Mouse (Mus musculus) stomach, embryonic 16.5 days (tissue): ENCODE data around the gene Xpr1. TPM values are rescaled to one million over a fixed set of nuclear protein-coding genes. Genes with fewer than 3 reads are reported as not detected.
A peak's percentile ranks its signal among the peaks of the same experiment; 100 is the strongest.

Experiments used
- ATAC-seq: fragments of 200-750 bp; cut with Nextera tagmentation; 2 replicates; pipeline ENCODE4 v1.8.0; 2017; ENCODE audit warnings: moderate number of reproducible peaks, moderate TSS enrichment; ENCODE audit not compliant: insufficient read depth, low FRiP score
- H3K27ac ChIP-seq: fragments of 300-500 bp; sonication (generic); 2 replicates; pipeline ENCODE4 v1.5.1; 2014; ENCODE audit warnings: low read length
- H3K27me3 ChIP-seq: fragments of 300-500 bp; sonication (generic); 2 replicates; pipeline ENCODE4 v1.6.1; 2014; ENCODE audit warnings: low read length, control low read depth, mixed read lengths; ENCODE audit not compliant: control insufficient read depth, insufficient read depth
- H3K36me3 ChIP-seq: fragments of 300-500 bp; sonication (generic); 2 replicates; pipeline ENCODE4 v1.6.1; 2014; ENCODE audit warnings: low read length; ENCODE audit not compliant: control insufficient read depth, insufficient read depth
- H3K4me1 ChIP-seq: fragments of 300-500 bp; sonication (generic); 2 replicates; pipeline ENCODE4 v1.6.1; 2014; ENCODE audit warnings: low read length, control low read depth, mixed read lengths; ENCODE audit not compliant: control insufficient read depth, insufficient read depth
- H3K4me2 ChIP-seq: fragments of 300-500 bp; sonication (generic); 2 replicates; pipeline ENCODE4 v1.6.1; 2014; ENCODE audit warnings: low read depth, low read length, mixed read lengths
- H3K4me3 ChIP-seq: fragments of 300-500 bp; sonication (generic); replicated peaks from 2 replicates; pipeline ENCODE4 v1.5.1; 2014; ENCODE audit warnings: mild to moderate bottlenecking, low read length
- H3K9ac ChIP-seq: fragments of 300-500 bp; sonication (generic); 2 replicates; pipeline ENCODE4 v1.6.1; 2014; ENCODE audit warnings: low read length
- H3K9me3 ChIP-seq: fragments of 300-500 bp; sonication (generic); replicated peaks from 2 replicates; pipeline ENCODE4 v1.6.1; 2016; ENCODE audit warnings: low read length, control low read depth; ENCODE audit not compliant: control insufficient read depth
- WGBS: fragments of 180-500 bp; shearing (Covaris S2); extraction: QIAGEN DNeasy Blood & Tissue Kit; methylation state at CpG from one replicate; pipeline ENCODE4 v1.1.7; 2014; 5-methylcytosine and 5-hydroxymethylcytosine counted together
- polyA plus RNA-seq: library from polyadenylated mRNA; unstranded; fragments of >200 nt; fragmentation: Nextera tagmentation; extraction: Ambion mirVana; gene quantifications from 2 replicates; pipeline ENCODE4 v1.2.1, GENCODE M21; 2015

Xpr1 gene
- polyA plus RNA-seq: 6.5 and 7.8 TPM in 2 replicates

DNA sequence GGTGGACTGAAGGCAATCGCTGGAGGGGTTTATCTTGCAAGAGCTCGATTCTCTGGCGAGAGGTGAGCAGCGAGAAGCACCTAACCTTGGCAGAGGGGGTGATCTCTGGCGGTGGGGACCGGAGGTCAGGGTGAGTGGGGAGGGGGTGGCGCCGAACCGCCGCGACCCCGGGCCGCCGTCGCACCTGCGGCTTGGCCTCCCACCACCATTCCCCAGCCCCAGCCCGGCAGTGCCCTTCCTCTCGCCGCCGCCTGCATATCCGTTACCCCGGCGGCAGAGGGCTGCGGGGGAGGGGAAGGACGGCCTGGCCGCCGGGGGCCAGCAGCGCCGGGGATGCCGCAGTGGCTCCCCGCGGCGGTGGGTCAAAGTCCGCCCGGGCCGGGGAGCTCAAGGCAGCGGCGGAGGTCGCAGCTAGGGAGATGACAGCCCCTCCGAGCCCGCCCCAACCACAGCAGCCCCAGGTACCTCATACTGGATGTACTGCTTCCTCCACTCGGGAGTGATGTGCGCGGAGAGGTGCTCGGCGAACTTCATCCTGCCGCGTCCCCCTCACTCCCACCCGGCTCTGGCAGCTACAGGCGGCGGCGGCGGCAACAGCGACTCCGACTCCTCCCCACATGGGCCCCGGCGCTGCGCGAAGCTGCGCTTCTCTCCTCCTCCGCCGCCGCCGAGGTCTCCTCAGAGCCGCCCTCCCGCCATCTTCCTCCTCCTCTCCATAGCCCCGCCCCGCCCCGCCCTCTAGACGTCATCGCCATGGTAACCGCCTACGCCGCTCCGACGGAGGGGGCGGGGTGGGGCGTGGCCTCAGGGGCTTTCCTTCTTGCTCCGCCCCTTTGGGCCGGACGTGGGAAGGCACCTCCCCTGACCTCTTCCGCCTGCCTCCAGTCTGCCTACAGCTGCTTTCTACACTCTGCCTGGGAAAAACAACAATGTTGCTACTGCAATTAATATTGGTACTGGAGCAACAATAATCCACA lies at the start of gene Xpr1:
Gene Xpr1, minus strand, starts transcription at position 715 of the 977 bp plus-strand sequence.
- Histone ChIP-seq H3K4me2 (peak within 1 kb of the TSS; percentile 83), H3K27ac (peak within 1 kb of the TSS; percentile 84), H3K27me3 (no peaks in the 10 kb centered on the region), H3K9me3 (no peaks in the 10 kb centered on the region), H3K36me3 (no peaks in the 10 kb centered on the region), H3K4me3 (peak within 1 kb of the TSS; percentile 96), H3K4me1 (peaks cover 5% of the 10 kb centered on the region; the same call in 1 of the 2 replicates), H3K9ac (peak within 1 kb of the TSS; percentile 83)
- ATAC-seq: peak; percentile 99
- under 1% methylated on average over 74 of the region's 82 CpGs for WGBS

DNA sequence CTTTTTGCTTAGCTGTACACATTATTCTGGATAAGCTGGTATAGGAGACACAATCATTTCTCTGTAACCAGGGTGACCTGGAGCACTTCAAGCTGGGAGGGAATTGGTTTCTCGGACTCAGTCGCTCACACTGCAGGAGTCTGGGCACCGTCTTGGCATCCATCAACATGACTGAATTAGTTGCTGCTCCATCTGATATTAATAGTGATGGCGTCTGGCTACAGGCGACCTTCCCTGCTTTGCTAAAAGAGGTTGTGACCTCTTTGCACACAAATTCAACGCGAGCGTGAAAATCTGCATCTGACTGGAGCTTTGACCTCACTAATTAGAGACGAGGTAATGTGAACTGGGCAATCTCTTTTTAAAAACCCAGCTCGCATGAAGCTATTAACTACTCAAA lies 46.2 kb upstream of the Xpr1 start:
- Histone ChIP-seq H3K4me1 (no peaks in the 10 kb centered on the region), H3K9ac (no peak overlapping the region), H3K4me2 (no peak overlapping the region), H3K27ac (no peak overlapping the region), H3K4me3 (no peak overlapping the region), H3K36me3 (no peaks in the 10 kb centered on the region), H3K9me3 (no peaks in the 10 kb centered on the region), H3K27me3 (no peaks in the 10 kb centered on the region)
- 60% methylated on average over 10 of the region's 10 CpGs for WGBS
- ATAC-seq: no peak

GRCm38 (mm10) chr1:155462582-155462981 lies 45.4 kb upstream of the Xpr1 start:
- WGBS: 64% methylated on average over 5 of the region's 5 CpGs
- H3K27ac ChIP-seq: no peak overlapping the region
- H3K27me3 ChIP-seq: no peaks in the 10 kb centered on the region
- H3K9me3 ChIP-seq: no peaks in the 10 kb centered on the region
- H3K36me3 ChIP-seq: no peaks in the 10 kb centered on the region
- no peak overlapping the region for H3K9ac ChIP-seq
- H3K4me1 ChIP-seq: no peaks in the 10 kb centered on the region
- no peak overlapping the region for H3K4me3 ChIP-seq
- ATAC-seq: no peak
- no peak overlapping the region for H3K4me2 ChIP-seq

DNA sequence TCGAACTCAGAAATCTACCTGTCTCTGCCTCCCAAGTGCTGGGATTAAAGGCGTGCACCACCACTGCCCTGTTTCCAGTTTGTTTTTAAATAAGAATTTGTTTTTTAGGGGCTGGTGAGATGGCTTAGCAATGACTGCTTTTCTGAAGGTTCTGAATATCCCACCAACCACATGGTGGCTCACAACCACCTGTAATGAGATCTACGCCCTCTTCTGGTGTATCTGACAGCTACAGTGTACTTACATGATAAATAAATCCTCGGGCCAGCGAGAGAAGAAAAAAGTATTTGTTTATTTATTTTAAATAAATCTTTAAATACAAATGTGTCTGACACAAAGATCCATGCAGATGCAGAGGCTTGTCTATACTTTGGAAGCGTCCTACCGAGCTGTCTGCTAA lies 40.3 kb upstream of the Xpr1 start:
- Histone ChIP-seq H3K36me3 (no peaks in the 10 kb centered on the region), H3K9me3 (no peaks in the 10 kb centered on the region), H3K27ac (no peak overlapping the region), H3K4me3 (no peak overlapping the region), H3K9ac (no peak overlapping the region), H3K27me3 (no peaks in the 10 kb centered on the region), H3K4me2 (no peak overlapping the region), H3K4me1 (no peaks in the 10 kb centered on the region)
- WGBS: 62% methylated on average over 7 of the region's 7 CpGs
- no peak for ATAC-seq

GRCm38 (mm10) chr1:155453180-155453579 lies 36.0 kb upstream of the Xpr1 start:
- ATAC-seq: no peak
- no peak overlapping the region for H3K27ac ChIP-seq
- 75% methylated on average over 8 of the region's 8 CpGs for WGBS

GRCm38 (mm10) chr1:155448932-155449331 lies 31.7 kb upstream of the Xpr1 start:
- no peak for ATAC-seq
- H3K9me3 ChIP-seq: no peaks in the 10 kb centered on the region
- no peak overlapping the region for H3K4me3 ChIP-seq
- no peaks in the 10 kb centered on the region for H3K4me1 ChIP-seq
- H3K27ac ChIP-seq: no peak overlapping the region
- no peaks in the 10 kb centered on the region for H3K27me3 ChIP-seq
- 63% methylated on average over 2 of the region's 2 CpGs for WGBS
- H3K9ac ChIP-seq: no peak overlapping the region
- H3K36me3 ChIP-seq: no peaks in the 10 kb centered on the region
- H3K4me2 ChIP-seq: no peak overlapping the region

More at GRCm38 (mm10) chr1:155453180-155453579, 36.0 kb upstream of the Xpr1 start:
- Histone ChIP-seq H3K4me1 (no peaks in the 10 kb centered on the region), H3K27me3 (no peaks in the 10 kb centered on the region), H3K36me3 (no peaks in the 10 kb centered on the region), H3K4me2 (no peak overlapping the region), H3K4me3 (no peak overlapping the region), H3K9ac (no peak overlapping the region), H3K9me3 (no peaks in the 10 kb centered on the region)

- Histone ChIP-seq H3K4me3 (no peak overlapping the region), H3K36me3 (no peaks in the 10 kb centered on the region), H3K4me2 (no peak overlapping the region), H3K4me1 (no peaks in the 10 kb centered on the region), H3K27me3 (no peaks in the 10 kb centered on the region), H3K27ac (no peak overlapping the region), H3K9me3 (no peaks in the 10 kb centered on the region), H3K9ac (no peak overlapping the region)
- 65% methylated on average over 6 of the region's 6 CpGs for WGBS
- no peak for ATAC-seq
Measured at GRCm38 (mm10) chr1:155447277-155447676, 30.1 kb upstream of the Xpr1 start.

GRCm38 (mm10) chr1:155443115-155443514 lies 25.9 kb upstream of the Xpr1 start:
- Histone ChIP-seq H3K9ac (no peak overlapping the region), H3K4me3 (no peak overlapping the region), H3K4me1 (no peaks in the 10 kb centered on the region), H3K9me3 (no peaks in the 10 kb centered on the region), H3K27me3 (no peaks in the 10 kb centered on the region), H3K36me3 (no peaks in the 10 kb centered on the region), H3K27ac (no peak overlapping the region), H3K4me2 (no peak overlapping the region)
- ATAC-seq: no peak
- 83% methylated on average over 4 of the region's 4 CpGs for WGBS

DNA sequence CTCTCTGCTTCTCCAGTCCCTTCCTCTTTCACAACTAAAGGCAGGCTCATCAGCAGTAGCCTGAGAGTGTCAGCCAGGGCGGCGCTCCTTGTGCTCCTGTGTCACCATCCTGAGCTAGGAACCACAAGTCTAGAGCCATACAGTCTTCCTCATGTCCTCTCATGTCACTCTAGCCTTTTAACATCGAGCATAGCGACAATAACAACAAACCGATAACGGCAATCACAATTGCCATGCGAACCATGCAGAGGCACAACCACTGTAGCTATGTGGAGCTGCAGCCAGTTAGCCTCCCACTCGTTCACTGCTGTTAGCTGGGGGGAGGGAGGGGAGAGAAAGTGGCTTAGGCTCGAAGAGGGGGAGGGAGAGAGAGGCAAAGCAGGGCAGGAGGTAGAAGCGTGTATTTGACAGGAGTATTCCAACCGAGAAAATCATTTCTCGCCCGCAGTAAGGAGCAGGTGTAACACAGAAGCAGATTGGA lies 25.3 kb upstream of the Xpr1 start:
- 67% methylated on average over 13 of the region's 13 CpGs for WGBS
- no peak for ATAC-seq
- Histone ChIP-seq H3K27ac (no peak overlapping the region), H3K4me2 (no peak overlapping the region), H3K27me3 (no peaks in the 10 kb centered on the region), H3K4me1 (no peaks in the 10 kb centered on the region), H3K9ac (no peak overlapping the region), H3K9me3 (no peaks in the 10 kb centered on the region), H3K36me3 (no peaks in the 10 kb centered on the region), H3K4me3 (no peak overlapping the region)
